Mouse (Mus musculus): Measurements from ENCODE around the gene Slc12a3. TPM values are rescaled to one million over a fixed set of nuclear protein-coding genes. Genes with fewer than 3 reads are reported as not detected.

Gene Slc12a3
- polyA plus RNA-seq, 1 experiment from 2014 or later = not detected

DNA sequence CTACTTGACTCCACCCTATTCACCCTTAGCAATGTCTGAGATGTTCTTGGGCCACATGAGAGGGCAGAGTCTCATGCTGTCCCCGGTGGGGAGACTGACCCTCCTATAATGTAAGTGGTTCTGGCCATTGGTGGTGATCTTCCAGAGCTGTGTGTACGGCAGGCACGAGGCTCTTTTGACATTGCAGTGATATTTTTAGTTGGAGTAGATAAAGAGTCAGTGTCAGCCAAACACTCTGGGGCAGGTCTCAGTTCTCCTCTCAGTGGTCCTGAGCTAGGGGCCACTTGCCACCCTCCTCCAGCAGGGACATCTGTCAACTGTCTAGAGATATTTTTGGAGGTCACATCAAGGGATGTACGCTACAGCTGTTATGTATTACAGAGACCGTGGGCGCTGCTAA, 28.2 kb downstream of the Slc12a3 start:
- ATAC-seq (ENCODE audit: insufficient number of reproducible peaks, insufficient read depth, low FRiP score, low read depth) = no peak
- Histone ChIP-seq H3K4me3 (ENCODE audit: low read depth, low read length) (no peak overlapping the region), H3K9me3 (ENCODE audit: control insufficient read depth, low read depth, low read length) (no peaks in the 10 kb centered on the region), H3K27me3 (ENCODE audit: control insufficient read depth, insufficient read depth, low read length) (no peaks in the 10 kb centered on the region), H3K9ac (replicated peaks; ENCODE audit: low read depth, low read length) (no peak overlapping the region), H3K4me2 (replicated peaks; ENCODE audit: low read depth, low read length) (no peak overlapping the region), H3K27ac (ENCODE audit: low read length) (no peak overlapping the region), H3K36me3 (ENCODE audit: control insufficient read depth, insufficient read depth, low read length) (no peaks in the 10 kb centered on the region), H3K4me1 (ENCODE audit: control insufficient read depth, insufficient read depth, low read length) (no peaks in the 10 kb centered on the region)
- 76% methylated on average over 6 of the region's 6 CpGs for WGBS

DNA sequence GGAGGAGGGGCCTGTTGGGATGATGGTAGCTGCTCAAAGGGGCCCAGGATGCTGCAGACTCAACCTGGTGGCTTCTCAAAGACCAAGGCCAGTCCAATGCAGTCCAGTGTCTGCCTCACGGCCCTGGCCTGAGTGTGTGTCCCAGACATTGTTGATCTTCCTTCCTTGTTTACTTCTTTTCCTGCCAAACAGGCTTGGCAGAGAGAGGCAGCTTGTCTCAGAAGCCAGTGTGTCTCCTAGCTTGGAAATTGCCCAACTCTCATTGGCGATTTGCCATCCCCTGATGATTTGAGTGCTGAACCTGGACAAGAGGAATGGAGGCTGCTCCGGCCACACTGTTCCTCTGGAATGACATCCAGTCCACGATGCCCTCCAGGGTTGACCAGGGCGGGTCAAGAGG, 29.5 kb downstream of the Slc12a3 start:
- H3K27ac ChIP-seq (ENCODE audit: low read length) = no peak overlapping the region
- H3K36me3 ChIP-seq (ENCODE audit: control insufficient read depth, insufficient read depth, low read length) = no peaks in the 10 kb centered on the region
- no peak for ATAC-seq (ENCODE audit: insufficient number of reproducible peaks, insufficient read depth, low FRiP score, low read depth)
- H3K4me3 ChIP-seq (ENCODE audit: low read depth, low read length) = no peak overlapping the region
- H3K4me2 ChIP-seq (replicated peaks; ENCODE audit: low read depth, low read length) = no peak overlapping the region
- no peaks in the 10 kb centered on the region for H3K9me3 ChIP-seq (ENCODE audit: control insufficient read depth, low read depth, low read length)
- H3K4me1 ChIP-seq (ENCODE audit: control insufficient read depth, insufficient read depth, low read length) = no peaks in the 10 kb centered on the region
- H3K9ac ChIP-seq (replicated peaks; ENCODE audit: low read depth, low read length) = no peak overlapping the region
- no peaks in the 10 kb centered on the region for H3K27me3 ChIP-seq (ENCODE audit: control insufficient read depth, insufficient read depth, low read length)
- 55% methylated on average over 5 of the region's 5 CpGs for WGBS

DNA sequence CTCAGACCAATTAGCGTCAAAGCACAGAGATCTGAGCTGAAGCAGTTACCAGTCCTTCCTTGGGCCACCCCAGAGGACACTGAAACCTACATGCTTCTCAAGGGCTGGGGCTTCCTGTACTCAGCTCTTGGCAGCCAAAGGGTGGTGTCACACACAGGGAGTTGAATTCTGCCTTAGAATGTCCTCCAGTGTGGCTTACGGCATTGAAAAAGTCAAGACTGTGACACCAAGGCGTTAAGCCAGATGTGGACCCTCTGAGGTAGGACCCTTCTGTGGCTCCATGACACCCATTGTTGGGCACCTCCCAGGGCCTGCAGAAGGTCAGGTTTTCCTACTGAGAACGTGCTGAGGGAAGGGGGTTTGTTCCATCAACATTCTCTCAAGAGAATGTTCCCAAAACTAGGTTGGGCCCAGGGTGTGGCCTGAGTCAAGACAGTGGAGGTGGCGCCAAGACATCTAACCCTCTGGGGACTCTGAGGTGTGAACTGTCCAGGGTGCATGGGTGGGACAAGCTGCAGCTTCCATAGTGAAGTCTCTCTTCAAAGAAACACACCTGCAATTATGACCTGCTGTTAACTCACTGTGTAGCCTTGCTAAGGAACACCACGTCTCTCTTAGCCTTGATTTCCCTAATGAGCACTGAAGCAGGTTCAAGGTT, 32.9 kb downstream of the Slc12a3 start:
- Histone ChIP-seq H3K4me1 (ENCODE audit: control insufficient read depth, insufficient read depth, low read length) (no peaks in the 10 kb centered on the region), H3K27me3 (ENCODE audit: control insufficient read depth, insufficient read depth, low read length) (no peaks in the 10 kb centered on the region), H3K4me2 (replicated peaks; ENCODE audit: low read depth, low read length) (no peak overlapping the region), H3K9me3 (ENCODE audit: control insufficient read depth, low read depth, low read length) (no peaks in the 10 kb centered on the region), H3K9ac (replicated peaks; ENCODE audit: low read depth, low read length) (no peak overlapping the region), H3K27ac (ENCODE audit: low read length) (no peak overlapping the region), H3K4me3 (ENCODE audit: low read depth, low read length) (no peak overlapping the region), H3K36me3 (ENCODE audit: control insufficient read depth, insufficient read depth, low read length) (no peaks in the 10 kb centered on the region)
- no peak for ATAC-seq (ENCODE audit: insufficient number of reproducible peaks, insufficient read depth, low FRiP score, low read depth)
- 86% methylated on average over 6 of the region's 6 CpGs for WGBS

DNA sequence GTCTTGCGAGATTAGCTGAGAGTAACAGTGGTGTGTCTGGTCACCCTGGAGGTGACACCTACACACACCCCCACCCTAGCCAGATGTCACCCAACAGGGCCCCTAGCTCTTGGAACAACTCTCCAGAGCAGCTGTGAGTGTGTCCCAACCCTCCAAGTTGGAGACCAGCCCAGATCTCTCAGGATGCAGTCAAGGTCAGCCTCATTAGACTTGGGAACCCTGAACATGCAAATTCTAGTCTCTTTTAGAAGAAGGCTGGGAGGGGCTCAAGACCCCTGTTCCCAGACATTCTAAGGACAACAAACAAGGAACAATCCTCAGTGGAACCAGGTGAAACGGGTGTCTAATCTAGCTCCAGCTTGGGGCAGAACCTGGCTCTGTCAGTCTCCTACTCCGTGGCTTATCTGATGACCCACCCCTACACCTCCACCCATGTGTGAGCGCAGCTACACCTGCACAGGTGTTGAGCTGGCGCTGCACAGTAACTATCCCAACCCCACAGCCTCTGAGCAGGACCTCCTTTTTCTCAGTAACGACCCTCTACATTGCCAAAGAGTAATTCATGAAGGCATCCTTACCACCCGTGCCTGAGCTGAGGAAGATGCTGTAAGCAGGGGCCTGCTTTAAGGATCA, 33.7 kb downstream of the Slc12a3 start:
- Histone ChIP-seq H3K4me2 (replicated peaks; ENCODE audit: low read depth, low read length) (no peak overlapping the region), H3K4me1 (ENCODE audit: control insufficient read depth, insufficient read depth, low read length) (no peaks in the 10 kb centered on the region), H3K27me3 (ENCODE audit: control insufficient read depth, insufficient read depth, low read length) (no peaks in the 10 kb centered on the region), H3K36me3 (ENCODE audit: control insufficient read depth, insufficient read depth, low read length) (no peaks in the 10 kb centered on the region), H3K9ac (replicated peaks; ENCODE audit: low read depth, low read length) (no peak overlapping the region), H3K9me3 (ENCODE audit: control insufficient read depth, low read depth, low read length) (no peaks in the 10 kb centered on the region), H3K27ac (ENCODE audit: low read length) (peak overlapping the region; percentile 49; the same call in 1 of the 2 replicates), H3K4me3 (ENCODE audit: low read depth, low read length) (no peak overlapping the region)
- ATAC-seq (ENCODE audit: insufficient number of reproducible peaks, insufficient read depth, low FRiP score, low read depth) = peak; percentile 66
- WGBS = 63% methylated on average over 7 of the region's 7 CpGs

DNA sequence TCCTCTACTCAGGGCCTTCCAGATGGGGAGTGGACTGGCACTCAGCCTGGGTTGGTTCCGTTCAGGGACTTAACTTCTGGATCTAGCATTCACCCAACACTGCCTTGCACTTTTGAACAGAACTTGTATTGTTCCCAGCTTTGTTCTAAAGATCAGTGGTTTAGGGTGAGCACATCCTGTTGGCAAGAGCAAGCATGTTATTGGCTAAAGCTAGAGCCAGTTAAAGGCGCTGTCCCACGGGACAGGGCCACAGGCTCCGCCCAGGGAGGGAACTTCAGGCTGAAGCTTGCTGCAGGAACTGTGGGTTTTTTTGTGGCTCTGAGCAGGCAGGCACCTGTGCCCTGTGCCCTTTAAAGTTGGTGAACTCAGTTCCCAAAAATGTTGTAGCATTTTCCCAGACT, 34.3 kb downstream of the Slc12a3 start:
- Histone ChIP-seq H3K9ac (replicated peaks; ENCODE audit: low read depth, low read length) (no peak overlapping the region), H3K4me3 (ENCODE audit: low read depth, low read length) (no peak overlapping the region), H3K4me1 (ENCODE audit: control insufficient read depth, insufficient read depth, low read length) (no peaks in the 10 kb centered on the region), H3K4me2 (replicated peaks; ENCODE audit: low read depth, low read length) (no peak overlapping the region), H3K27ac (ENCODE audit: low read length) (peak overlapping the region; percentile 49; the same call in 1 of the 2 replicates), H3K36me3 (ENCODE audit: control insufficient read depth, insufficient read depth, low read length) (no peaks in the 10 kb centered on the region), H3K27me3 (ENCODE audit: control insufficient read depth, insufficient read depth, low read length) (no peaks in the 10 kb centered on the region), H3K9me3 (ENCODE audit: control insufficient read depth, low read depth, low read length) (no peaks in the 10 kb centered on the region)
- 52% methylated on average over 4 of the region's 4 CpGs for WGBS
- ATAC-seq (ENCODE audit: insufficient number of reproducible peaks, insufficient read depth, low FRiP score, low read depth) = peak; percentile 71

DNA sequence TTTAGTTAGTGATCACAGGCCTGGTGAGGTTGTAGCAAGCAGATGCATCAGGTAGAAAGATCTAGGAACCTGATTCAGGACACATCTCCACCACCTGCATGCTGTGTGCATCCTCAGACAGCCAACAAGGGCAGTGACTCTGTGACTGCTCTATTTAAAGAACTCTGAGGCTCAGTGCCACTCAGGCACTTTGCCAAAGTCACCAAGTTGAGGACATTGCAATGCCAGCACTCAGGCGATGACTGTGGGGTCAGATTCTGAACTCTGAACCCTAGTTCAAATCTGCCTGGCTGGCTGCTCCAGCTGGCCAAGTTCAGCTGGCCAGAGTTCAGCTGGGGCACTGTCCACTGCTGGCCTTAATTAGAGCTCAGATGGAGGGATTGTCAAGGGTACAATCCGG, 34.9 kb downstream of the Slc12a3 start:
- 94% methylated on average over 2 of the region's 2 CpGs for WGBS
- ATAC-seq (ENCODE audit: insufficient number of reproducible peaks, insufficient read depth, low FRiP score, low read depth) = no peak

DNA sequence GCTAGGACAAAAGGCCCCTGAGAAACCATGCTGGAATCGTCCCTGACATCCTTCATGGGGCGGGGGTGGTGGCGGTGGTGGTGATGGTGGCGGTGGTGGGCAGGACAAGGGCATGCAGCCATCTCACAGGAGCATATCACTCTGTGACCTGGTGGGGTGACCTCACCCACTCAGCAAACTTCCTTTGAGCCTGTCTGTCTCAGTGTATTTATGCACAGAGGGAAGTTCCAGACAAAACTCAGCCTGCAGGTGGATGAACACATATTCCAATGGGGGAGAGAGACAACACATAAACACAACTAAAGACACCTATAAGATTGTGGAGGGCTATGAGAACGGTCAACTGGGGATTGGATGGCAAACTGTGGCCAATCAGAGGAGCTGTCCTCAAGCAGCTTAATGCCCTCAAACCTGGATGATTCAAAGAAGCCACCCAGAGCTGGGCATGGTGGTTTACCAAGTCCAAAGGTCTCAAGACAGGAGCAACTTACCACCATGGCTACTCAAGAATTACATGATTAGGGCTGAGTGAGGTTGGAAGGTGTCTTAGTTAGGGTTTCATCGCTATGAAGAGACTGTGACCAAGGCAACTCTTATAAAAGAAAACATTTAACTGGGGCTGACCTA, 35.8 kb downstream of the Slc12a3 start:
- H3K27ac ChIP-seq (ENCODE audit: low read length) = no peak overlapping the region
- no peaks in the 10 kb centered on the region for H3K4me1 ChIP-seq (ENCODE audit: control insufficient read depth, insufficient read depth, low read length)
- no peak for ATAC-seq (ENCODE audit: insufficient number of reproducible peaks, insufficient read depth, low FRiP score, low read depth)
- H3K9ac ChIP-seq (replicated peaks; ENCODE audit: low read depth, low read length) = no peak overlapping the region
- no peak overlapping the region for H3K4me3 ChIP-seq (ENCODE audit: low read depth, low read length)
- H3K27me3 ChIP-seq (ENCODE audit: control insufficient read depth, insufficient read depth, low read length) = no peaks in the 10 kb centered on the region
- 87% methylated on average over 6 of the region's 6 CpGs for WGBS
- no peaks in the 10 kb centered on the region for H3K36me3 ChIP-seq (ENCODE audit: control insufficient read depth, insufficient read depth, low read length)
- no peak overlapping the region for H3K4me2 ChIP-seq (replicated peaks; ENCODE audit: low read depth, low read length)
- no peaks in the 10 kb centered on the region for H3K9me3 ChIP-seq (ENCODE audit: control insufficient read depth, low read depth, low read length)

More for the DNA sequence above, 34.9 kb downstream of the Slc12a3 start:
- Histone ChIP-seq H3K4me2 (replicated peaks; ENCODE audit: low read depth, low read length) (no peak overlapping the region), H3K27me3 (ENCODE audit: control insufficient read depth, insufficient read depth, low read length) (no peaks in the 10 kb centered on the region), H3K27ac (ENCODE audit: low read length) (no peak overlapping the region), H3K36me3 (ENCODE audit: control insufficient read depth, insufficient read depth, low read length) (no peaks in the 10 kb centered on the region), H3K4me3 (ENCODE audit: low read depth, low read length) (no peak overlapping the region), H3K9me3 (ENCODE audit: control insufficient read depth, low read depth, low read length) (no peaks in the 10 kb centered on the region), H3K4me1 (ENCODE audit: control insufficient read depth, insufficient read depth, low read length) (no peaks in the 10 kb centered on the region), H3K9ac (replicated peaks; ENCODE audit: low read depth, low read length) (no peak overlapping the region)

DNA sequence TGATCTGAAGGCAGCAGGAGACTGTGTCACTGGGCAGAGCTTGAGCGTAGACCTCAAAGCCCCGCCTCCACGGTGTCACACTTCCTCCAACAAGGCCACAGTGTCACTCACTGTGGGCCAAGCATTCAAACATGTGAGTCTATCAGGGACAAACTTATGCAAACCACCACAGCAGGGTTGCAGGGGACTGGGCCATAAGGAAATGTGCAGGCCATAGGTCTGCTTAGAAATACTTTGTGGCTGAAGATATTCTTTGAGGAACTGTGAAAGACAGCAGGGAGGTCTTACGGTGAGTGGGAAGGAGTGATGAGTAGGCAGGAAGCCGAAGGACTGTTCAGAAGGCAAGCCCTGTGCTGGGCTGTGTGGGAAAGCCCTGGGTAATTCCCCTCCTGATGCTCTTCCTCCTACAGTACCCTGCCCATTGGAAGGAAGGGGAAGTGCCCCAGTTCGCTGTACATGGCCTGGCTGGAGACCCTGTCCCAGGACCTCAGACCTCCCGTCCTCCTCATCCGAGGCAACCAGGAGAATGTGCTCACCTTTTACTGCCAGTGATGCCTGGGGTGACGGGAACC, 36.5 kb downstream of the Slc12a3 start:
- no peak overlapping the region for H3K4me2 ChIP-seq (replicated peaks; ENCODE audit: low read depth, low read length)
- H3K27me3 ChIP-seq (ENCODE audit: control insufficient read depth, insufficient read depth, low read length) = no peaks in the 10 kb centered on the region
- H3K9me3 ChIP-seq (ENCODE audit: control insufficient read depth, low read depth, low read length) = no peaks in the 10 kb centered on the region
- H3K36me3 ChIP-seq (ENCODE audit: control insufficient read depth, insufficient read depth, low read length) = no peaks in the 10 kb centered on the region
- no peak for ATAC-seq (ENCODE audit: insufficient number of reproducible peaks, insufficient read depth, low FRiP score, low read depth)
- H3K27ac ChIP-seq (ENCODE audit: low read length) = no peak overlapping the region
- H3K4me1 ChIP-seq (ENCODE audit: control insufficient read depth, insufficient read depth, low read length) = no peaks in the 10 kb centered on the region
- no peak overlapping the region for H3K4me3 ChIP-seq (ENCODE audit: low read depth, low read length)
- WGBS = 85% methylated on average over 9 of the region's 9 CpGs
- no peak overlapping the region for H3K9ac ChIP-seq (replicated peaks; ENCODE audit: low read depth, low read length)
